Mouse (Mus musculus) embryonic facial prominence, embryonic 15.5 days (tissue): ENCODE data around the gene Nans. TPM values are rescaled to one million over a fixed set of nuclear protein-coding genes. Genes with fewer than 3 reads are reported as not detected.
A peak's percentile ranks its signal among the peaks of the same experiment; 100 is the strongest.

Source experiments
- ATAC-seq: fragments of 200-750 bp; cut with Nextera tagmentation; 2 replicates; pipeline ENCODE4 v1.8.0; 2017; ENCODE audit warnings: low read depth, moderate TSS enrichment; ENCODE audit not compliant: insufficient number of reproducible peaks, low FRiP score, low TSS enrichment
- H3K27ac ChIP-seq: fragments of 300-500 bp; sonication (generic); replicated peaks from 2 replicates; pipeline ENCODE4 v1.5.1; 2015; ENCODE audit warnings: mild to moderate bottlenecking, inconsistent platforms
- H3K27me3 ChIP-seq: fragments of 300-500 bp; sonication (generic); 2 replicates; pipeline ENCODE4 v1.6.1; 2015; ENCODE audit warnings: inconsistent platforms
- H3K36me3 ChIP-seq: fragments of 300-500 bp; sonication (generic); 2 replicates; pipeline ENCODE4 v1.6.1; 2015; ENCODE audit warnings: mild to moderate bottlenecking, inconsistent platforms
- H3K4me1 ChIP-seq: fragments of 300-500 bp; sonication (generic); 2 replicates; pipeline ENCODE4 v1.6.1; 2015; ENCODE audit warnings: inconsistent platforms
- H3K4me2 ChIP-seq: fragments of 300-500 bp; sonication (generic); replicated peaks from 2 replicates; pipeline ENCODE4 v1.6.1; 2015; ENCODE audit warnings: mild to moderate bottlenecking, inconsistent platforms
- H3K4me3 ChIP-seq: fragments of 300-500 bp; sonication (generic); replicated peaks from 2 replicates; pipeline ENCODE4 v1.5.1; 2015; ENCODE audit warnings: mild to moderate bottlenecking, inconsistent platforms
- H3K9ac ChIP-seq: fragments of 300-500 bp; sonication (generic); 2 replicates; pipeline ENCODE4 v1.6.1; 2015; ENCODE audit warnings: inconsistent platforms
- H3K9me3 ChIP-seq: fragments of 300-500 bp; sonication (generic); replicated peaks from 2 replicates; pipeline ENCODE4 v1.6.1; 2016; ENCODE audit warnings: inconsistent platforms
- WGBS: fragments of 180-500 bp; shearing (Covaris S2); methylation state at CpG from one replicate; pipeline ENCODE4 v1.1.7; 2015; 5-methylcytosine and 5-hydroxymethylcytosine counted together
- polyA plus RNA-seq: library from polyadenylated mRNA; unstranded; fragments of >200 nt; fragmentation: Nextera tagmentation; extraction: Ambion mirVana; gene quantifications from 2 replicates; pipeline ENCODE4 v1.2.1, GENCODE M21; 2015

Gene Nans
- polyA plus RNA-seq, 1 experiment from 2014 or later: 85.1 TPM

DNA sequence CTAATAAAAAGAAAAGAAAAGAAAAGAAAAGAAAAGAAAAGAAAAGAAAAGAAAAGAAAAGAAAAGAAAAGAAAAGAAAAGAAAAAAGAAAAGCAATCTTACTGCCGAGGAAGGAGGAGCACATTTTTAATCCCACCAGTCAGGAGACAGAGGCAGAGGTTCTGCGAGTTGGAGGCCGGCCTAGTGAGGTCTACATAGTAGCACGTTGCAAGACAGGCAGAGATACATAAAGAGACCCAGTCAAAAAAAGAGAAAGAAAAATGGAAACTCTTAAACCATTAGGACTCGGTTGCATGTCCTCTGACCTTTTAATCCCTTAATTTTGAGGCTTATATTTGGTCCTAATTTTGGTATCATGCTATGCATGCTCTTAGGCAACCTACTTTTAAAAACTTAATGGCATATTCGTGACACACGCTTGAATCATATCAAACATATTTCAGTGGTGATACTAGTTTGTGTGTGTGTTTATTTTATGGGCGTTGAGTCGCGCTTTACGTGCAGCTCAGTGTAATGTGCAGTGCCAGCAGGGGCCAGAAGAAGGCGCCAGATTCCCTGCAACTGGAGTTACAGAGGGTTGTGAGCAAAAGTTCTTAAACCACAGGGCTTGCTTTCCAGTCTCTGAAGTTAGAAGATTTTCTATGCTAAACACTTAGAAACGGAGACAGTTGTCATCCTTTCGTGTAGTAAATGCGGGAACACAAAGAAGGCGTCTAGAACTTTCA lies 18.9 kb downstream of the Nans start:
- ATAC-seq: 0 out of 2 replicates have a peak, but pooled peaks have one; percentile 52
- Histone ChIP-seq H3K9me3 (no peaks in the 10 kb centered on the region), H3K27ac (peak overlapping the region; percentile 68; the same call in 1 of the 2 replicates), H3K4me2 (peak overlapping the region; percentile 95), H3K9ac (no peak overlapping the region), H3K4me3 (peak overlapping the region; percentile 71), H3K4me1 (peaks cover 14% of the 10 kb centered on the region), H3K27me3 (peaks cover 9% of the 10 kb centered on the region), H3K36me3 (peaks cover 12% of the 10 kb centered on the region; the same call in 1 of the 2 replicates)
- WGBS: 11% methylated on average over 16 of the region's 16 CpGs

DNA sequence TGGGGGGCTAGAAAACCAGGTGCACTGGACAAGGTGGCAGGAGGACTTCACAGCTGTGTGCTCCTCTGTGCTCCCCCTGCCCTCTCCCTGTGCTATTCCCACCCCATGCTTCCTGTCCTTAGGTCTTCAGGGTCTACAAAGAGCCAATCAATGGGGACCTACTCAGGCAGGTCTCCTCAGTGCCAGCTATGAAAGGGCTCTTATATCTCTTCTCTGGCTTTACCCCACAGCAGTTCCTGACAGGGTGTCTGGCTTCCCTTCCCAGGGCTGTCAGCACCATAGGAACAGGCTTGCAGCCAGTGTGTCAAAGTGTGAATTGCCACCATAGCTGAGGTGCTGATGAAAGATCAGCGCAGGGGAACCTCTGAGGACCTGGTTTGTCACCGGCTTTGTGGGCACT lies 31.4 kb downstream of the Nans start:
- no peaks in the 10 kb centered on the region for H3K4me1 ChIP-seq
- no peaks in the 10 kb centered on the region for H3K36me3 ChIP-seq
- WGBS: 84% methylated on average over 2 of the region's 2 CpGs
- H3K4me2 ChIP-seq: no peak overlapping the region
- no peak overlapping the region for H3K27ac ChIP-seq
- H3K4me3 ChIP-seq: no peak overlapping the region
- H3K27me3 ChIP-seq: no peaks in the 10 kb centered on the region
- no peak overlapping the region for H3K9ac ChIP-seq
- no peaks in the 10 kb centered on the region for H3K9me3 ChIP-seq
- 0 out of 2 replicates have a peak, but pooled peaks have one; percentile 34 for ATAC-seq

DNA sequence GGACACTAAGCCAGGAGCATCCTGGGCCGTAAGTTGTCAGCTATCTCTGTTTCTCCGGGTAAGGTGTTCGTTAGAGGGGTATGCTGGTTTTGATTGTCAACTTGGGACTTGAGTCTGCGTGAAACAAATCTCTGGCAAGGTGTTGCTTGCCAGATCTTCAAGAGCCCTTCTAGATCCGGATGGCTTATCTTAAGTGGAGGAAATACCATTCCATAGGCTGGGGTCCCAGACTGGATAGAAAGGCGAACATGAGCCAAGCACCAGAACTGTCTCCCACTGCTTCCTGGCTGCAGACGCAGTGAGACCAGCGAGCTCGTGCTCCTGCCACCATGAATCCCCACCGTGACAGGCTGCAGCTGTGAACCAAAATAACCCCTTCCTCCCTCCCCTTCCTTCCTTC lies 32.4 kb downstream of the Nans start:
- no peaks in the 10 kb centered on the region for H3K36me3 ChIP-seq
- no peak overlapping the region for H3K27ac ChIP-seq
- no peak for ATAC-seq
- WGBS: 77% methylated on average over 10 of the region's 10 CpGs
- H3K4me3 ChIP-seq: no peak overlapping the region
- H3K9ac ChIP-seq: no peak overlapping the region
- H3K4me2 ChIP-seq: no peak overlapping the region
- H3K4me1 ChIP-seq: no peaks in the 10 kb centered on the region
- H3K9me3 ChIP-seq: no peaks in the 10 kb centered on the region
- H3K27me3 ChIP-seq: no peaks in the 10 kb centered on the region

DNA sequence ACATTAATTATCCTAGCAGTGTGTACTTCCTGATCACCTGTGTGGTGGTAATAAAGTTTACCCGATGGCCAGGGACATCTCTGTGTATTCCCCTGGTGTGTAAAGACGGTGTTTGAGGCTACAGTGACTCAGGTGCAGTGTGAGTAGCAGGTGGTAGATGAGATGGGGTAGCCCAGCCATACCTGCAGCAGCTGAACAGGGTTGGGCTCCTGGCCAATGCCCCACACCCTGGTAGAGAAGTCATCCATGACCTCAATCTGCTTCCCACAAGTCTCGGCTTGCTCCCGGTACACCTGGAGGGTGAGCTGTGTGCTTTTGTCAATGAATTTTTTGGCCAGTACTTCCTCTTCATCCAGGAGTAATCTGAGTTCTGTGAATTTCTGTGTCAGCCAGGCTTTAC lies 34.3 kb downstream of the Nans start:
- ATAC-seq: no peak
- 80% methylated on average over 4 of the region's 4 CpGs for WGBS
- H3K27me3 ChIP-seq: no peaks in the 10 kb centered on the region
- H3K4me2 ChIP-seq: no peak overlapping the region
- 0 out of 2 replicates have a peak overlapping the region, but pooled peaks have one; percentile 3 for H3K27ac ChIP-seq
- no peaks in the 10 kb centered on the region for H3K36me3 ChIP-seq
- no peak overlapping the region for H3K4me3 ChIP-seq
- no peaks in the 10 kb centered on the region for H3K9me3 ChIP-seq
- H3K9ac ChIP-seq: no peak overlapping the region
- peaks cover 6% of the 10 kb centered on the region; the same call in 1 of the 2 replicates for H3K4me1 ChIP-seq

DNA sequence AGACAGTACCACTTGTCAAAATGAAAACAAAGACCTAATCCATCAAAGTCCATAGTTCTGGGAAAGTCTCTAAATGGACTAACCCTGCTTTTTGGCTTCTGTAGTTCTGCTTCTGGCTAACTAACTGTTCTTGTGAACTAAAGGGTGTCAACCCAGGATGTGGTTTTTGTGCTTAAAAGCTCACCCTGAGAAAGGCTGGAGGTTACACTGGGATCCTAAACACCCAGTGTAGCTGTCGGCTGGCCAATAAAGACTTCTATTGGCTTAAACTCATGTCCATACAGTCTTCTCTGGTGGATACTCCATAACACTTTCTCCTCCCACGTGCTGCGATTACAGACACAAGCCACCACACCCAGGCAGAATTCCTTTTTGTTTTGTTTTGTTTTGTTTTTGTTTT lies 37.2 kb downstream of the Nans start:
- H3K4me3 ChIP-seq: no peak overlapping the region
- H3K27ac ChIP-seq: no peak overlapping the region
- whole genome bisulfite sequencing: 88% methylated on average over 3 of the region's 3 CpGs
- H3K36me3 ChIP-seq: no peaks in the 10 kb centered on the region
- no peak overlapping the region for H3K4me2 ChIP-seq
- H3K9me3 ChIP-seq: no peaks in the 10 kb centered on the region
- H3K9ac ChIP-seq: no peak overlapping the region
- ATAC-seq: no peak
- H3K4me1 ChIP-seq: peaks cover 6% of the 10 kb centered on the region; the same call in 1 of the 2 replicates
- H3K27me3 ChIP-seq: no peaks in the 10 kb centered on the region

DNA sequence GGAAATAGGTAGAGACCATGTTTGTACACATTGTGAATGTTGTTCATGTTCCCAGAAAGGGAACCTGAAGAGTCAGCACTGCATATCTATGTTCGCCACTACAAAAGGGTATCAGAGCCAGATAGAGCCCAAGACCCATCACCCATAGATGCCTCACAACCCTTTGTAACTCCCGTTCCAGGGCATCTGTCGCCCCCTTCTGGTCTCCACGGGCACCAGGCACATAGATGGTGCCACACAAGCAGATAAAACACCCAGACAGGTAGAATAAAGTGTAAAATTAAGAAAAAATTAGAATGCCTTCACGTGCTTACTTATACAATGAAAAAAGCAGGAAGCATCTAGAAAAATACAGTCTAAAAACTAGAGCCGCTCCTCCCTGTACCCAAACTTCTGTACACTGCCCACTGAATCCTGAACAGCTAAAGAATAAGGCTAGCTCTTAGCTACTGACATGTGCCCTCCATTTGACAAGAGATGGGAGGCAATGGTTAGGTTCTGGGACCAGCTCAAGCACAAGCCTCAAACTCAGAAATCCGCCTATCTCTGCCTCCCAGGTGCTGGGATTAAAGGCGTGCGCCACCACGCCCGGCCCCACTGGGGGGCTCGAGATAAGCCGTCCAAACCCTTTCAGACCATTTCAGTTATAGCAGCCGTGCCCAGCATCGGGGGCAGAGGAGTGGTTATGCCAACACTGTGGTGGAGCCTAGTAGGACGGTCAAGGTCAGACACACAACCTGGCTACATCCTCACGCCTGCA lies 37.9 kb downstream of the Nans start:
- peaks cover 6% of the 10 kb centered on the region; the same call in 1 of the 2 replicates for H3K4me1 ChIP-seq
- WGBS: 30% methylated on average over 17 of the region's 17 CpGs

DNA sequence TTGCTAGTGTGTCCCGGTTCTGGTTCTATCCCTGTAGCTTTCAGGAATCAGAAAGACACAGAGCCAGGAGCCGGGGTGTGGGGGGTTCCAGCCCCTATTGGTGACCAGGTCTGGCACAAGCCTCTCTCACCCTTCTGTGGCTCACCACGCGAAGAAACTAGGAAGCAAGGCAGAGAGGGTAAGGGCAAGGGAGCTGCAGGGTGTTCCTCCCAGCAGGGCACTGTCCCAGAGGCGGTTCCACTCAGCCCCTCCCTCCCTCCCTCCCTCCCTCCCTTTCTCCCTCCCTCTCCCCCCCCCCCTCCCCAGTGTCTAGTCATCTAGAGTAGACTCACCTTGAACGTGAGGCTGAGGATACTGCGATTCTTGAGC lies 38.5 kb downstream of the Nans start:
- no peaks in the 10 kb centered on the region for H3K36me3 ChIP-seq
- H3K27ac ChIP-seq: no peak overlapping the region
- 0 out of 2 replicates have a peak, but pooled peaks have one; percentile 41 for ATAC-seq
- peak overlapping the region; percentile 34 for H3K4me3 ChIP-seq
- no peaks in the 10 kb centered on the region for H3K27me3 ChIP-seq
- WGBS: 6% methylated on average over 6 of the region's 7 CpGs
- H3K4me1 ChIP-seq: peaks cover 6% of the 10 kb centered on the region; the same call in 1 of the 2 replicates
- peak overlapping the region; percentile 57 for H3K4me2 ChIP-seq
- H3K9me3 ChIP-seq: no peaks in the 10 kb centered on the region
- H3K9ac ChIP-seq: no peak overlapping the region

More for the DNA sequence above, 37.9 kb downstream of the Nans start:
- H3K4me2 ChIP-seq: peak overlapping the region; percentile 57
- H3K27me3 ChIP-seq: no peaks in the 10 kb centered on the region
- no peaks in the 10 kb centered on the region for H3K9me3 ChIP-seq
- no peak overlapping the region for H3K27ac ChIP-seq
- no peaks in the 10 kb centered on the region for H3K36me3 ChIP-seq
- no peak overlapping the region for H3K9ac ChIP-seq
- ATAC-seq: no peak
- H3K4me3 ChIP-seq: peak overlapping the region; percentile 34

DNA sequence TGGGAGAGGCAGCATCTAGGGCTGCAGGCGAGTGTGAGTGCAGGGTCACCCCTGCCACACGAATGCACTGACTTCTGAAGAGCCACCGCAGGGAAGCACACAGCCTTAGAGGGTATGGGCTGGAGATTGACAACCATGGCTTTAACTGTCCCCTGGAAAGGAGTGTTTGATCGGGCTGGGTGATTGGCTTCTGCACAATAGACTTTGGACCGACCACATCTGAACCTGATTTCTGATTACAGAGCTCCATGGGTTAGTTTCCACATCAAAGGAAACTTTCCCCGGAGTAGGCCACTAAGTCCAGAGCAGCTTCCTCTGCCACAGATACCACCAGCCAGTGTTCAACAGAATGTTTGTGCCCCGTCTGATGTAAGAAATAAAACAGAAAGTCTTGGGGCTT lies 40.7 kb downstream of the Nans start:
- no peak overlapping the region for H3K9ac ChIP-seq
- H3K27me3 ChIP-seq: peaks cover 17% of the 10 kb centered on the region
- ATAC-seq: no peak
- no peaks in the 10 kb centered on the region for H3K36me3 ChIP-seq
- H3K27ac ChIP-seq: no peak overlapping the region
- H3K4me2 ChIP-seq: no peak overlapping the region
- 30% methylated on average over 7 of the region's 7 CpGs for whole genome bisulfite sequencing
- peaks cover 14% of the 10 kb centered on the region for H3K4me1 ChIP-seq
- no peaks in the 10 kb centered on the region for H3K9me3 ChIP-seq
- no peak overlapping the region for H3K4me3 ChIP-seq

GRCm38 (mm10) chr4:46532511-46532910 lies 43.5 kb downstream of the Nans start:
- Histone ChIP-seq H3K27me3 (peaks cover 39% of the 10 kb centered on the region), H3K4me2 (no peak overlapping the region), H3K27ac (no peak overlapping the region), H3K9ac (no peak overlapping the region), H3K36me3 (no peaks in the 10 kb centered on the region), H3K9me3 (no peaks in the 10 kb centered on the region), H3K4me1 (peaks cover 20% of the 10 kb centered on the region), H3K4me3 (no peak overlapping the region)
- no peak for ATAC-seq
- 71% methylated on average over 2 of the region's 2 CpGs for WGBS

GRCm38 (mm10) chr4:46532926-46533325 lies 43.9 kb downstream of the Nans start:
- Histone ChIP-seq H3K9me3 (no peaks in the 10 kb centered on the region), H3K4me1 (peaks cover 20% of the 10 kb centered on the region), H3K4me3 (no peak overlapping the region), H3K4me2 (no peak overlapping the region), H3K9ac (no peak overlapping the region), H3K36me3 (no peaks in the 10 kb centered on the region), H3K27ac (no peak overlapping the region), H3K27me3 (peaks cover 43% of the 10 kb centered on the region)
- no peak for ATAC-seq
- 72% methylated on average over 7 of the region's 7 CpGs for WGBS

DNA sequence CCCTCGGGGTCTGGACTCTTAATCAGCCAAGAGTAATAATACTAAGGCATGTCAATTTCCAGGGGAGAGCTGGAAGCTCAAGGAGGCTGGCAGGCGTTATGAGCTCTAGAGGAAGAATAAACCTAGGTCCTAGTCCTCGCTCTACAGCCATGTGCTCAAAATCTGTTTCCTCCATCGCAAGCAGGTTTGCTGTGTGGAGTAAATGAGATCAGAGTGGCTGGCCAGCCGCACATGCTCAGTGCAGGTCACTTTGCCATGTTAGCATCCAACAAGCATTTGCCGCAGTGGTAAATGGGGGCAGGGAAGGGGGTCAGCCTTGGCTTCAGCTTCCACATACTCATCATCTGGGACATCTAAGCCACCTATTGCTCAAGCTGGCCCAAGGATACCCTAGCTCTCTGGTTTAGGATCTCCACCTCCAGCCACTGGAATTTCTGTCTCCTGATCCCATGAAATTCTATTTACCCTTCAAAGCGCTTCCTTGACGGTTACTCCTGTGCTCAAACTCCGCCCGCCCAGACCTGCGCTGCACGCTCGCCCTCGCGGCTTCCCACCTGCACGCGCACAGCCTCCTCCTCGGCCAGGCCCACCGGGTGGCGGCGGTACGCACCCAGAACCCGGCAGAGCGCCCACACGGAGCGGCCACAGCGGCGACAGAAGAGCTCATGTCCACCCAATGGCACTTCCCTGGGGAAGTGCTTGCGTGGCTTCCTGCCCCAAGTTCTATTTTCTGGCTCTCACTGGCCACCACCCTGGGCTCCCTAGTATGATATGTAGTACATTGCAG lies 45.1 kb downstream of the Nans start:
- no peaks in the 10 kb centered on the region for H3K36me3 ChIP-seq
- H3K27ac ChIP-seq: no peak overlapping the region
- peak overlapping the region; percentile 28 for H3K4me3 ChIP-seq
- no peaks in the 10 kb centered on the region for H3K9me3 ChIP-seq
- peaks cover 20% of the 10 kb centered on the region for H3K4me1 ChIP-seq
- no peak for ATAC-seq
- 9% methylated on average over 29 of the region's 29 CpGs for WGBS
- H3K27me3 ChIP-seq: peaks cover 43% of the 10 kb centered on the region
- H3K4me2 ChIP-seq: peak overlapping the region; percentile 51
- H3K9ac ChIP-seq: no peak overlapping the region
